Mouse (Mus musculus) intestine, postnatal 0 days (tissue): Measurements from ENCODE around the gene Mgea5. TPM values are rescaled to one million over a fixed set of nuclear protein-coding genes. Genes with fewer than 3 reads are reported as not detected.

ENCODE experiments used
- ATAC-seq: fragments of 200-750 bp; cut with Nextera tagmentation; 2 replicates; pipeline ENCODE4 v1.8.0; 2017; ENCODE audit warnings: mild to moderate bottlenecking, moderate TSS enrichment, moderate library complexity
- H3K27ac ChIP-seq: fragments of 300-500 bp; sonication (generic); 2 replicates; pipeline ENCODE4 v1.5.1; 2014; ENCODE audit warnings: mild to moderate bottlenecking, low read depth, low read length, moderate library complexity
- H3K27me3 ChIP-seq: fragments of 300-500 bp; sonication (generic); replicated peaks from 2 replicates; pipeline ENCODE4 v1.6.1; 2014; ENCODE audit warnings: low read length, mixed read lengths; ENCODE audit not compliant: control insufficient read depth, insufficient read depth
- H3K36me3 ChIP-seq: fragments of 300-500 bp; sonication (generic); 2 replicates; pipeline ENCODE4 v1.6.1; 2014; ENCODE audit warnings: mild to moderate bottlenecking, moderate library complexity; ENCODE audit not compliant: control insufficient read depth, insufficient read depth
- H3K4me1 ChIP-seq: fragments of 300-500 bp; sonication (generic); replicated peaks from 2 replicates; pipeline ENCODE4 v1.6.1; 2014; ENCODE audit warnings: antibody characterized with exemption, low read length, mixed read lengths; ENCODE audit not compliant: control insufficient read depth, insufficient read depth
- H3K4me2 ChIP-seq: fragments of 300-500 bp; sonication (generic); replicated peaks from 2 replicates; pipeline ENCODE4 v1.6.1; 2014; ENCODE audit warnings: low read depth, mild to moderate bottlenecking, moderate library complexity
- H3K4me3 ChIP-seq: fragments of 300-500 bp; sonication (generic); 2 replicates; pipeline ENCODE4 v1.5.1; 2014; ENCODE audit warnings: low read depth, low read length
- H3K9ac ChIP-seq: fragments of 300-500 bp; sonication (generic); 2 replicates; pipeline ENCODE4 v1.6.1; 2014; ENCODE audit warnings: mild to moderate bottlenecking, low read depth, low read length
- H3K9me3 ChIP-seq: fragments of 300-500 bp; sonication (generic); 2 replicates; pipeline ENCODE4 v1.6.1; 2016; ENCODE audit warnings: mixed run types; ENCODE audit not compliant: control insufficient read depth
- CTCF ChIP-seq: sonication (generic); IDR thresholded peaks from 2 replicates; pipeline ENCODE4 v1.5.1; 2016; ENCODE audit warnings: low read depth, mild to moderate bottlenecking, control low read depth, antibody characterized with exemption, moderate library complexity
- WGBS: fragments of 180-500 bp; shearing (Covaris S2); extraction: QIAGEN DNeasy Blood & Tissue Kit; methylation state at CpG from one replicate; pipeline ENCODE4 v1.1.7; 2014; 5-methylcytosine and 5-hydroxymethylcytosine counted together
- polyA plus RNA-seq: library from polyadenylated mRNA; unstranded; fragments of >200 nt; fragmentation: Nextera tagmentation; extraction: Ambion mirVana; gene quantifications from 2 replicates; pipeline ENCODE4 v1.2.1, GENCODE M21; 2015

The Mgea5 gene
- polyA plus RNA-seq, 1 experiment from 2014 or later, result 18.2 TPM

- no peak overlapping the region for H3K4me2 ChIP-seq
- H3K27ac ChIP-seq, result no peak overlapping the region
- no peak overlapping the region for H3K4me3 ChIP-seq
- H3K27me3 ChIP-seq, result peaks cover 5% of the 10 kb centered on the region; the same call in 1 of the 2 replicates
- no peaks in the 10 kb centered on the region for H3K9me3 ChIP-seq
- no peak for TF ChIP-seq CTCF
- no peaks in the 10 kb centered on the region for H3K4me1 ChIP-seq
- no peak for ATAC-seq
- 59% methylated on average over 11 of the region's 11 CpGs for WGBS
- H3K9ac ChIP-seq, result no peak overlapping the region
- H3K36me3 ChIP-seq, result peaks cover 17% of the 10 kb centered on the region
These were observed 34.3 kb upstream of the Mgea5 start for GRCm38 (mm10) chr19:45817816-45818490.

GRCm38 (mm10) chr19:45816727-45817126 is 33.1 kb upstream of the Mgea5 start:
- WGBS, result 50% methylated on average over 8 of the region's 8 CpGs
- peaks cover 5% of the 10 kb centered on the region; the same call in 1 of the 2 replicates for H3K27me3 ChIP-seq
- peaks cover 3% of the 10 kb centered on the region; the same call in 1 of the 2 replicates for H3K4me1 ChIP-seq
- ATAC-seq, result no peak
- peak overlapping the region; percentile 59; the same call in 1 of the 2 replicates for H3K4me2 ChIP-seq
- no peaks in the 10 kb centered on the region for H3K9me3 ChIP-seq
- peaks cover 17% of the 10 kb centered on the region for H3K36me3 ChIP-seq
- no peak overlapping the region for H3K27ac ChIP-seq
- H3K4me3 ChIP-seq, result no peak overlapping the region
- H3K9ac ChIP-seq, result no peak overlapping the region
- TF ChIP-seq CTCF, result no peak

GRCm38 (mm10) chr19:45815831-45816405 is 32.3 kb upstream of the Mgea5 start, which contains the start of gene Kcnip2:
TSS of gene Kcnip2 (minus strand) at chr19:45816061.
- Histone ChIP-seq H3K9ac (no peak within 1 kb of the TSS; the same call in 1 of the 2 replicates), H3K4me1 (peaks cover 3% of the 10 kb centered on the region; the same call in 1 of the 2 replicates), H3K4me2 (peak within 1 kb of the TSS; percentile 59), H3K9me3 (no peaks in the 10 kb centered on the region), H3K27ac (no peak within 1 kb of the TSS), H3K36me3 (peaks cover 17% of the 10 kb centered on the region), H3K4me3 (peak within 1 kb of the TSS; percentile 31), H3K27me3 (peaks cover 5% of the 10 kb centered on the region; the same call in 1 of the 2 replicates)
- ATAC-seq, result peak; percentile 23; the same call in 1 of the 2 replicates
- TF ChIP-seq CTCF, result peak; percentile 51
- 3% methylated on average over 23 of the region's 29 CpGs for WGBS

- H3K4me1 ChIP-seq, result peaks cover 3% of the 10 kb centered on the region; the same call in 1 of the 2 replicates
- no peak overlapping the region for H3K9ac ChIP-seq
- WGBS, result 62% methylated on average over 10 of the region's 10 CpGs
- no peak for TF ChIP-seq CTCF
- no peak for ATAC-seq
- no peaks in the 10 kb centered on the region for H3K9me3 ChIP-seq
- H3K4me3 ChIP-seq, result 0 out of 2 replicates have a peak overlapping the region, but pooled peaks have one; percentile 31
- peaks cover 16% of the 10 kb centered on the region for H3K36me3 ChIP-seq
- H3K27ac ChIP-seq, result no peak overlapping the region
- peaks cover 5% of the 10 kb centered on the region; the same call in 1 of the 2 replicates for H3K27me3 ChIP-seq
- H3K4me2 ChIP-seq, result peak overlapping the region; percentile 59; the same call in 1 of the 2 replicates
These were observed 31.5 kb upstream of the Mgea5 start for GRCm38 (mm10) chr19:45815170-45815569.

GRCm38 (mm10) chr19:45813801-45814200 is 30.2 kb upstream of the Mgea5 start:
- 18% methylated on average over 9 of the region's 12 CpGs for WGBS
- no peak for TF ChIP-seq CTCF
- Histone ChIP-seq H3K4me3 (no peak overlapping the region), H3K36me3 (peaks cover 5% of the 10 kb centered on the region), H3K4me2 (no peak overlapping the region), H3K4me1 (peaks cover 3% of the 10 kb centered on the region; the same call in 1 of the 2 replicates), H3K27ac (no peak overlapping the region), H3K9me3 (no peaks in the 10 kb centered on the region), H3K9ac (no peak overlapping the region), H3K27me3 (peaks cover 5% of the 10 kb centered on the region; the same call in 1 of the 2 replicates)
- ATAC-seq, result peak; percentile 18; the same call in 1 of the 2 replicates

GRCm38 (mm10) chr19:45813263-45813662 is 29.6 kb upstream of the Mgea5 start:
- no peaks in the 10 kb centered on the region for H3K9me3 ChIP-seq
- H3K4me3 ChIP-seq, result no peak overlapping the region
- WGBS, result 9% methylated on average over 11 of the region's 11 CpGs
- peaks cover 3% of the 10 kb centered on the region; the same call in 1 of the 2 replicates for H3K4me1 ChIP-seq
- ATAC-seq, result peak; percentile 20; the same call in 1 of the 2 replicates
- no peak overlapping the region for H3K27ac ChIP-seq
- no peak overlapping the region for H3K4me2 ChIP-seq
- H3K36me3 ChIP-seq, result no peaks in the 10 kb centered on the region; the same call in 1 of the 2 replicates
- peaks cover 5% of the 10 kb centered on the region; the same call in 1 of the 2 replicates for H3K27me3 ChIP-seq
- H3K9ac ChIP-seq, result no peak overlapping the region
- peak; percentile 87 for TF ChIP-seq CTCF
